Mouse (Mus musculus) MEL (cell line): ENCODE data around the gene Ubash3b. TPM values are rescaled to one million over a fixed set of nuclear protein-coding genes. Genes with fewer than 3 reads are reported as not detected.

ENCODE experiments used
- DNase-seq: peaks from one replicate; pipeline ENCODE4 v3.0.0; 2011; ENCODE audit warnings: low read depth, low spot score
- H3K27ac ChIP-seq: 2 replicates; pipeline ENCODE4 v1.5.1; 2012; ENCODE audit warnings: low read depth, mild to moderate bottlenecking, control low read depth, low read length, moderate library complexity; ENCODE audit not compliant: control insufficient read depth
- H3K27me3 ChIP-seq, 2 experiments: fragments of 150-350 bp in 1 of 2; sonication (generic) in 1 of 2; 2 replicates each; pipeline ENCODE4 v1.6.1; 2012; ENCODE audit warnings: low read length in 2 of 2, mild to moderate bottlenecking in 2 of 2, improper control_type of control experiment in 1 of 2, moderate library complexity in 1 of 2; ENCODE audit not compliant: insufficient read depth in 2 of 2, control insufficient read depth in 1 of 2
- H3K36me3 ChIP-seq, 2 experiments: 2 replicates each; pipeline ENCODE4 v1.6.1; 2012 to 2014; ENCODE audit warnings: low read length in 2 of 2, improper control_type of control experiment in 1 of 2, inconsistent platforms in 1 of 2, mild to moderate bottlenecking in 1 of 2; ENCODE audit not compliant: insufficient read depth in 2 of 2, control insufficient read depth in 1 of 2
- H3K4me1 ChIP-seq, 2 experiments: fragments of 150-350 bp in 1 of 2; sonication (generic) in 1 of 2; 2 replicates each; pipeline ENCODE4 v1.6.1; 2012; ENCODE audit warnings: low read length in 2 of 2, improper control_type of control experiment in 1 of 2, mild to moderate bottlenecking in 1 of 2; ENCODE audit not compliant: insufficient read depth in 2 of 2, control insufficient read depth in 1 of 2
- H3K4me3 ChIP-seq, 2 experiments: fragments of 150-350 bp in 1 of 2; sonication (generic) in 1 of 2; 2 replicates each; pipeline ENCODE4 v1.5.1; 2012; ENCODE audit warnings: low read depth in 2 of 2, low read length in 2 of 2, mild to moderate bottlenecking in 2 of 2, moderate library complexity in 2 of 2, control low read depth in 1 of 2, improper control_type of control experiment in 1 of 2; ENCODE audit not compliant: control insufficient read depth in 1 of 2, insufficient read depth in 1 of 2
- H3K79me2 ChIP-seq: 2 replicates; pipeline ENCODE4 v1.6.1; 2012; ENCODE audit warnings: mild to moderate bottlenecking, low read length, moderate library complexity; ENCODE audit not compliant: control insufficient read depth, poor library complexity, insufficient read depth
- H3K9ac ChIP-seq: 2 replicates; pipeline ENCODE4 v1.6.1; 2012; ENCODE audit warnings: low read depth, mild to moderate bottlenecking, control low read depth, low read length, moderate library complexity; ENCODE audit not compliant: control insufficient read depth, poor library complexity, severe bottlenecking
- H3K9me3 ChIP-seq: fragments of 150-350 bp; sonication (generic); replicated peaks from 2 replicates; pipeline ENCODE4 v1.6.1; 2012; ENCODE audit warnings: mild to moderate bottlenecking, low read length, improper control_type of control experiment, moderate library complexity; ENCODE audit not compliant: insufficient read depth
- CHD2 ChIP-seq: IDR thresholded peaks from 2 replicates; pipeline ENCODE4 v1.6.1; 2011; ENCODE audit warnings: low read length, improper control_type of control experiment
- CTCF ChIP-seq, 3 experiments: IDR thresholded peaks in 2 of 3; conservative IDR thresholded peaks in 1 of 3; 2 replicates each; pipeline ENCODE4 v1.5.1; 2011 to 2012; ENCODE audit warnings: low read length in 3 of 3, low read depth in 2 of 3, mild to moderate bottlenecking in 2 of 3, improper control_type of control experiment in 1 of 3, inconsistent platforms in 1 of 3, mixed read lengths in 1 of 3, moderate library complexity in 1 of 3; ENCODE audit not compliant: control insufficient read depth in 1 of 3, insufficient read depth in 1 of 3, poor library complexity in 1 of 3, severe bottlenecking in 1 of 3
- E2F4 ChIP-seq: IDR thresholded peaks from 2 replicates; pipeline ENCODE4 v1.6.1; 2011; ENCODE audit warnings: low read depth, low read length, improper control_type of control experiment, borderline replicate concordance
- EP300 ChIP-seq, 2 experiments: IDR thresholded peaks; 2 replicates each; pipeline ENCODE4 v1.6.1; 2011; ENCODE audit warnings: improper control_type of control experiment in 2 of 2, low read length in 2 of 2, low read depth in 1 of 2, mild to moderate bottlenecking in 1 of 2
- ETS1 ChIP-seq: IDR thresholded peaks from 2 replicates; pipeline ENCODE4 v1.6.1; 2012; ENCODE audit warnings: low read depth, mild to moderate bottlenecking, inconsistent platforms, low read length, improper control_type of control experiment, moderate library complexity
- GATA1 ChIP-seq: IDR thresholded peaks from 2 replicates; pipeline ENCODE4 v1.6.1; 2011; ENCODE audit warnings: low read depth, low read length, improper control_type of control experiment
- KAT2A ChIP-seq: conservative IDR thresholded peaks from 2 replicates; pipeline ENCODE4 v1.6.1; 2012; ENCODE audit warnings: low read depth, low read length, improper control_type of control experiment, inconsistent platforms
- MAX ChIP-seq: IDR thresholded peaks from 2 replicates; pipeline ENCODE4 v1.6.1; 2011; ENCODE audit warnings: low read length, improper control_type of control experiment
- MEF2A ChIP-seq: IDR thresholded peaks from 2 replicates; pipeline ENCODE4 v1.6.1; 2014; ENCODE audit warnings: low read depth, mild to moderate bottlenecking, inconsistent platforms, low read length, improper control_type of control experiment; ENCODE audit not compliant: poor library complexity, insufficient replicate concordance, severe bottlenecking; ENCODE audit errors: extremely low read depth
- MXI1 ChIP-seq: IDR thresholded peaks from 2 replicates; pipeline ENCODE4 v1.6.1; 2011; ENCODE audit warnings: mild to moderate bottlenecking, low read depth, low read length, improper control_type of control experiment
- MYC ChIP-seq: IDR thresholded peaks from 2 replicates; pipeline ENCODE4 v1.6.1; 2011; ENCODE audit warnings: low read depth, mild to moderate bottlenecking, low read length, improper control_type of control experiment, moderate library complexity
- POLR2AphosphoS2 ChIP-seq: IDR thresholded peaks from 2 replicates; pipeline ENCODE4 v1.6.1; 2011; ENCODE audit warnings: low read length, improper control_type of control experiment
- POLR2AphosphoS5 ChIP-seq: IDR thresholded peaks from 2 replicates; pipeline ENCODE4 v1.6.1; 2012; ENCODE audit warnings: low read depth, borderline replicate concordance, mild to moderate bottlenecking, inconsistent platforms, low read length, moderate library complexity, mixed read lengths
- RCOR1 ChIP-seq: IDR thresholded peaks from 2 replicates; pipeline ENCODE4 v1.6.1; 2012; ENCODE audit warnings: low read depth, mild to moderate bottlenecking, inconsistent platforms, low read length, improper control_type of control experiment
- TBP ChIP-seq: IDR thresholded peaks from 2 replicates; pipeline ENCODE4 v1.8.0; 2011; ENCODE audit warnings: low read depth, low read length, improper control_type of control experiment
- USF2 ChIP-seq, 2 experiments: IDR thresholded peaks; 2 replicates each; pipeline ENCODE4 v1.6.1; 2011 to 2012; ENCODE audit warnings: improper control_type of control experiment in 2 of 2, low read length in 2 of 2, borderline replicate concordance in 1 of 2, inconsistent platforms in 1 of 2, low read depth in 1 of 2, mild to moderate bottlenecking in 1 of 2; ENCODE audit not compliant: insufficient read depth in 1 of 2
- ZKSCAN1 ChIP-seq: IDR thresholded peaks from 2 replicates; pipeline ENCODE4 v1.6.1; 2012; ENCODE audit warnings: low read depth, mild to moderate bottlenecking, inconsistent platforms, low read length, improper control_type of control experiment, moderate library complexity
- ZMIZ1 ChIP-seq: IDR thresholded peaks from 2 replicates; pipeline ENCODE4 v1.6.1; 2012; ENCODE audit warnings: low read depth, mild to moderate bottlenecking, inconsistent platforms, low read length, improper control_type of control experiment, moderate library complexity
- ZNF384 ChIP-seq: IDR thresholded peaks from 2 replicates; pipeline ENCODE4 v1.6.1; 2012; ENCODE audit warnings: low read depth, mild to moderate bottlenecking, inconsistent platforms, low read length, improper control_type of control experiment
- polyA plus RNA-seq, 2 experiments: library from polyadenylated mRNA; stranded (reverse) in 1 of 2; unstranded in 1 of 2; fragments of >175 nt in 1 of 2; fragments of >200 nt in 1 of 2; gene quantifications; 2 replicates each; pipeline versions ENCODE4 v1.2.1 to v1.2.4; 2012; ENCODE audit warnings: low replicate concordance in 2 of 2, low read depth in 1 of 2; ENCODE audit not compliant: insufficient read length in 2 of 2, insufficient read depth in 1 of 2, missing spikeins in 1 of 2
- total RNA-seq: library from RNA; depleted of rRNA; stranded (reverse); fragments of 300-350 nt; gene quantifications from 2 replicates; pipeline ENCODE4 v1.2.3, GENCODE M21; 2012

The Ubash3b gene
- total and polyA plus RNA-seq, 3 experiments: 5.4 to 11.3 TPM; not detected in 1

- H3K9ac ChIP-seq: no peak overlapping the region
- no peak overlapping the region for H3K27ac ChIP-seq
- no peak for DNase-seq
- peaks cover 0 to 33% of the 10 kb centered on the region in 2 experiments; a peak in 2 of 4 replicates for H3K36me3 ChIP-seq
- H3K27me3 ChIP-seq: no peaks in the 10 kb centered on the region
- TF ChIP-seq ETS1 (no peak), ZMIZ1 (no peak), ZKSCAN1 (no peak), RCOR1 (no peak), ZNF384 (no peak), KAT2A (no peak), POLR2AphosphoS5 (no peak), MAX (no peak), TBP (no peak), GATA1 (no peak), USF2 (IDR thresholded peaks at IDR 0.05; ENCODE audit: borderline replicate concordance in 1 of 2, insufficient read depth in 1 of 2, low read depth in 1 of 2, low read length in 2 of 2) (no peak), CTCF (IDR thresholded peaks at IDR 0.05 in 2 of 3, conservative IDR thresholded peaks at IDR 0.05 in 1 of 3; ENCODE audit: control insufficient read depth in 1 of 3, insufficient read depth in 1 of 3, low read depth in 2 of 3, low read length in 3 of 3, poor library complexity in 1 of 3, severe bottlenecking in 1 of 3) (no peak), MYC (no peak), MEF2A (no peak), EP300 (IDR thresholded peaks at IDR 0.05; ENCODE audit: low read depth in 1 of 2, low read length in 2 of 2) (no peak), MXI1 (no peak), E2F4 (no peak), POLR2AphosphoS2 (no peak), CHD2 (no peak)
- no peaks in the 10 kb centered on the region for H3K79me2 ChIP-seq
- no peak overlapping the region for H3K4me3 ChIP-seq
- H3K9me3 ChIP-seq: no peaks in the 10 kb centered on the region
- peaks cover 13 to 51% of the 10 kb centered on the region in 2 experiments for H3K4me1 ChIP-seq
Observed at GRCm38 (mm10) chr9:41083386-41084055, 78.0 kb downstream of the Ubash3b start.

GRCm38 (mm10) chr9:41082891-41083290 lies 78.6 kb downstream of the Ubash3b start:
- H3K27me3 ChIP-seq: no peaks in the 10 kb centered on the region
- H3K27ac ChIP-seq: no peak overlapping the region
- no peaks in the 10 kb centered on the region for H3K9me3 ChIP-seq
- peaks cover 0 to 29% of the 10 kb centered on the region in 2 experiments; a peak in 2 of 4 replicates for H3K36me3 ChIP-seq
- no peak for TF ChIP-seq ZMIZ1
- 0 out of 2 replicates have a peak, but pooled peaks have one; percentile 21 for TF ChIP-seq GATA1
- H3K79me2 ChIP-seq: no peaks in the 10 kb centered on the region
- no peak overlapping the region for H3K4me3 ChIP-seq
- H3K4me1 ChIP-seq: peaks cover 9 to 46% of the 10 kb centered on the region in 2 experiments
- no peak for DNase-seq
- H3K9ac ChIP-seq: no peak overlapping the region
